Mouse (Mus musculus) liver, embryonic 11.5 days (tissue): Measurements from ENCODE around the gene Grk6. TPM values are rescaled to one million over a fixed set of nuclear protein-coding genes. Genes with fewer than 3 reads are reported as not detected.

Experiments used
- ATAC-seq: fragments of 200-750 bp; cut with Nextera tagmentation; replicated peaks from 2 replicates; pipeline ENCODE4 v1.8.0; 2017; ENCODE audit warnings: moderate number of reproducible peaks, mild to moderate bottlenecking, moderate TSS enrichment, moderate library complexity; ENCODE audit not compliant: low FRiP score
- DNase-seq: peaks from one replicate; pipeline ENCODE4 v3.0.0-alpha.2; 2017; ENCODE audit warnings: low spot score
- H3K27ac ChIP-seq: fragments of 300-500 bp; sonication (generic); 2 replicates; pipeline ENCODE4 v1.5.1; 2014; ENCODE audit warnings: mild to moderate bottlenecking, low read depth, low read length, control low read depth
- H3K27me3 ChIP-seq: fragments of 300-500 bp; sonication (generic); replicated peaks from 2 replicates; pipeline ENCODE4 v1.6.1; 2014; ENCODE audit warnings: low read length, mixed read lengths; ENCODE audit not compliant: control insufficient read depth, insufficient read depth
- H3K36me3 ChIP-seq: fragments of 300-500 bp; sonication (generic); 2 replicates; pipeline ENCODE4 v1.6.1; 2014; ENCODE audit warnings: mild to moderate bottlenecking, low read length, moderate library complexity, mixed read lengths; ENCODE audit not compliant: control insufficient read depth, insufficient read depth
- H3K4me1 ChIP-seq: fragments of 300-500 bp; sonication (generic); replicated peaks from 2 replicates; pipeline ENCODE4 v1.6.1; 2014; ENCODE audit warnings: low read length, mixed read lengths; ENCODE audit not compliant: control insufficient read depth, insufficient read depth
- H3K4me2 ChIP-seq: fragments of 300-500 bp; sonication (generic); 2 replicates; pipeline ENCODE4 v1.6.1; 2014; ENCODE audit warnings: mild to moderate bottlenecking, control low read depth, moderate library complexity
- H3K4me3 ChIP-seq: fragments of 300-500 bp; sonication (generic); 2 replicates; pipeline ENCODE4 v1.5.1; 2014; ENCODE audit warnings: low read depth, low read length, control low read depth
- H3K9ac ChIP-seq: fragments of 300-500 bp; sonication (generic); 2 replicates; pipeline ENCODE4 v1.6.1; 2014; ENCODE audit warnings: low read depth, low read length, control low read depth
- H3K9me3 ChIP-seq: fragments of 300-500 bp; sonication (generic); 2 replicates; pipeline ENCODE4 v1.6.1; 2016; ENCODE audit warnings: low read length, inconsistent platforms, mixed read lengths; ENCODE audit not compliant: control insufficient read depth
- WGBS: fragments of 180-500 bp; shearing (Covaris S2); extraction: QIAGEN DNeasy Blood & Tissue Kit; methylation state at CpG from one replicate; pipeline ENCODE4 v1.1.7; 2014; 5-methylcytosine and 5-hydroxymethylcytosine counted together
- polyA plus RNA-seq: library from polyadenylated mRNA; unstranded; fragments of >200 nt; fragmentation: Nextera tagmentation; extraction: Ambion mirVana; gene quantifications from 2 replicates; pipeline ENCODE4 v1.2.1, GENCODE M21; 2014

The Grk6 gene
- polyA plus RNA-seq, result 45.8 and 49.0 TPM in 2 replicates

DNA sequence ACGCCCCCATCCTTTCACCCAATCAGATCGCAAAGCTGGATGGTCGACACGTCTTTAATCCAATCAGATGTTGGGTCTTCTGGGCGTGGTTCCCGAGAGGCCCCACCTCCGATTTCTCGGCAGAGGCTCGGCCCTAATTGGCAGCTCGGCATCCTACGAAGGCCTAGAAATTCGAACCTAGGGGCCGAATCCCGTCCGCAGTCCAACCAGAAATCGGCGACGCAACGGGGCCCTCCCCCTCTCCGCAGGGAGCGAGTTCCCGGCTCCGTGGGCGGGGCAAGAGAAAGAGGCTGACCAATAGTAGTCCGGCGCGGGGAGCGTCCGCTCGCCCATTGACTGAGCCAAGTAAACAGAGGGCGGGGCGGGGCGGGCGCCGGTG lies at the start of gene Grk6:
Grk6 (plus strand) TSS at position 136 of the 379 bp plus-strand sequence.
- peak; percentile 99 for DNase-seq
- WGBS, result 1% methylated on average over 34 of the region's 35 CpGs
- H3K4me3 ChIP-seq, result peak within 1 kb of the TSS; percentile 90

DNA sequence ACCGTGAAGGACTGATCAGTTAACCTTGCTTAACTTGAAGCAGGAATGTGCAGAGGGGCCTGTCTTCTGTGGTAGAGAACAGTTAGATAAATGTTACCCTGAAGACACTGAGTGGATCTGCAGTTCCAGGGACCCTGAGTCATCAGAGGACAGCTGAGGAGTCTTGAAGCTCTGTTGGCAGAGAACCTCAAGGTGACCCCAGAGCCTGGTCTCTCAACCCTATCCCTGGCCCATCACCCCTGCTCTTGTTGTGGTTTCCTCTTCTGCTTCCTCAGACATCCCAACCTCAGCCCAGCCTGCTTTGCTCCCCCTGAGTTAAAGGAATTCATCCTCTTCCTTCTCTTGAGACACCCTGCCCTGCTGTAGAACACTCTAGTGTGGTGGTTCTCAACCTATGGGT lies 46.8 kb upstream of the Grk6 start, which contains the start of gene Slc34a1:
Slc34a1 (plus strand) TSS at position 100 of the 400 bp plus-strand sequence.
- H3K27ac ChIP-seq, result no peak within 1 kb of the TSS
- WGBS, result 53% methylated on average over 1 of the region's 1 CpGs
- no peak for DNase-seq
- H3K9ac ChIP-seq, result no peak within 1 kb of the TSS
- H3K27me3 ChIP-seq, result peaks cover 15% of the 10 kb centered on the region
- H3K9me3 ChIP-seq, result no peaks in the 10 kb centered on the region
- H3K4me2 ChIP-seq, result no peak within 1 kb of the TSS
- H3K36me3 ChIP-seq, result no peaks in the 10 kb centered on the region
- no peak within 1 kb of the TSS for H3K4me3 ChIP-seq
- ATAC-seq, result no peak
- no peaks in the 10 kb centered on the region for H3K4me1 ChIP-seq

More for the DNA sequence above, at the start of gene Grk6:
- Histone ChIP-seq H3K27me3 (no peaks in the 10 kb centered on the region), H3K36me3 (peaks cover 2% of the 10 kb centered on the region; the same call in 1 of the 2 replicates), H3K4me1 (peaks cover 33% of the 10 kb centered on the region), H3K9me3 (no peaks in the 10 kb centered on the region), H3K4me2 (peak within 1 kb of the TSS; percentile 95), H3K9ac (peak within 1 kb of the TSS; percentile 96), H3K27ac (peak within 1 kb of the TSS; percentile 97)
- ATAC-seq, result peak; percentile 94

DNA sequence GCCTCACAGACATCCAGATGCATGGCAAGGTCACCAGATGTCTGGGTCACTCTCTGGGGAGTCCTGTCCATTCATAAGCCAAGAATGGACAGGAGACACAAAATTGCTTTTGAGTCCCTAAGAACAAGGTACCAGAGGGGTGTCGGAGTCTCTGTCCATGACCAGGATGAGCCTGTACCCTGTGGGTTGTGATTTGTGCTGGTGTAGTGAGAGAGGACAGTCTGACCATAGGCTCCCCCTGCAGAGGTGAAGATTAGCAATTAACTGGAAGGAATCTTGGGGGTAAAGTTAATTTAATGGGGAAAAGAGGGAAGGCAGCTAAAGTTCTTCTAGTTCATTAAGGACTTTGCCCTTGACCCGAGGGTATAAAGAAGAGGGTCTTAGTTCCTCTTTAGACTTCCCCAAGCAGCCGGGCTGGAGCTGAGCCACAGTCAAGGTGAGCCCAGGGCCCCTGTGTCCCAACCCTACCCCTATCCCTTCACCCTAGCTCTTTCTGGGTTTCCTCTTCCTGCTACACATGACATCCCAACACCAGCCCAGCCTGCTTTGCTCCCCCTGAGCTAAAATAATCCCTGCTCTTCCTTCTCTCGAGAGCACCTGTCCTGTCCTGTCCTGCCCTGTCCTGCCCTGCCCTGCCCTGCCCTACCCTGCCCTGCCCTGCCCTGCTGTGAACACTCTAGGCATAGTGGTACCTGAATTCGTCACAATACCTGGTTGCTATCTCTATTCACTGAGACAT lies 45.4 kb upstream of the Grk6 start:
- Histone ChIP-seq H3K9me3 (no peaks in the 10 kb centered on the region), H3K9ac (no peak overlapping the region), H3K27ac (no peak overlapping the region), H3K4me1 (no peaks in the 10 kb centered on the region), H3K36me3 (no peaks in the 10 kb centered on the region), H3K4me3 (no peak overlapping the region), H3K27me3 (peaks cover 24% of the 10 kb centered on the region), H3K4me2 (no peak overlapping the region)
- no peak for ATAC-seq
- WGBS, result 53% methylated on average over 5 of the region's 5 CpGs
- no peak for DNase-seq

DNA sequence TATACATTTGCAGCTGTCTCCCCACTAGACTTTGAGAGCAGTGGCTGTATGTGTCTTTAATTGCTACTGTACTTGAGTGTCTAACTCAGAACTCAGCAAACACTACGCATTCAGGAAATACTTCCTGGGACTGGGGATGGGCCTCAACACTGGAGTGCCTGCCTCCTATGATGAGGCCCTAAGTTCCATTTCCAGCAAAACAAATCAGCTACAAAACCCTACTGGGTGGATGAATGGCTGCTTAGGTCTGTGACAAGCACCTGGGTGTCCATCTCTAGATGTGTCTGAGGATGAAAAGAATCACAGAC lies 44.9 kb upstream of the Grk6 start:
- 79% methylated on average over 1 of the region's 1 CpGs for WGBS
- DNase-seq (no peak), ATAC-seq (no peak)
- Histone ChIP-seq H3K4me3 (no peak overlapping the region), H3K9ac (no peak overlapping the region), H3K4me1 (no peaks in the 10 kb centered on the region), H3K27ac (no peak overlapping the region), H3K9me3 (no peaks in the 10 kb centered on the region), H3K4me2 (no peak overlapping the region), H3K27me3 (peaks cover 27% of the 10 kb centered on the region), H3K36me3 (no peaks in the 10 kb centered on the region)

DNA sequence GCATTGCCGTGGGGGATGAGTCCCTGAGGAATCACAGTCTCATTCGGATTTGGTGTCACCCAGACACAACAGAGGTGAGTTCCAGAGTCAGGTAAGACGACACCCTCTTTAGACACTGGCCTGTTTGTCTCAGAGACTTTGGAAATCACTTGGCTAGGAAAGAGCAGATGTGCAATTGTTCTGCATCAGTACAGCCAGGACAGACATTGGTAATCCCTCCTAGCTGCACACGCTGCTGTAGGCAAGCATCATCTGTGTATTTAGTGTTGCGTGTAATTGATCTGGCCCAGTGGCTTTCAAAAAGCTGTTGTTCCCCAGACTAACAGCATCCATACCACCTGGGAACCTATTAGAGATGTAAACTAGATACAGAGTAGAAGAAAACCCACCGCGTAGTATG lies 41.6 kb upstream of the Grk6 start:
- Histone ChIP-seq H3K4me3 (no peak overlapping the region), H3K27me3 (peaks cover 37% of the 10 kb centered on the region), H3K9me3 (no peaks in the 10 kb centered on the region), H3K36me3 (no peaks in the 10 kb centered on the region), H3K4me2 (no peak overlapping the region), H3K9ac (no peak overlapping the region), H3K4me1 (no peaks in the 10 kb centered on the region), H3K27ac (no peak overlapping the region)
- ATAC-seq (no peak), DNase-seq (no peak)
- WGBS, result 78% methylated on average over 7 of the region's 7 CpGs

DNA sequence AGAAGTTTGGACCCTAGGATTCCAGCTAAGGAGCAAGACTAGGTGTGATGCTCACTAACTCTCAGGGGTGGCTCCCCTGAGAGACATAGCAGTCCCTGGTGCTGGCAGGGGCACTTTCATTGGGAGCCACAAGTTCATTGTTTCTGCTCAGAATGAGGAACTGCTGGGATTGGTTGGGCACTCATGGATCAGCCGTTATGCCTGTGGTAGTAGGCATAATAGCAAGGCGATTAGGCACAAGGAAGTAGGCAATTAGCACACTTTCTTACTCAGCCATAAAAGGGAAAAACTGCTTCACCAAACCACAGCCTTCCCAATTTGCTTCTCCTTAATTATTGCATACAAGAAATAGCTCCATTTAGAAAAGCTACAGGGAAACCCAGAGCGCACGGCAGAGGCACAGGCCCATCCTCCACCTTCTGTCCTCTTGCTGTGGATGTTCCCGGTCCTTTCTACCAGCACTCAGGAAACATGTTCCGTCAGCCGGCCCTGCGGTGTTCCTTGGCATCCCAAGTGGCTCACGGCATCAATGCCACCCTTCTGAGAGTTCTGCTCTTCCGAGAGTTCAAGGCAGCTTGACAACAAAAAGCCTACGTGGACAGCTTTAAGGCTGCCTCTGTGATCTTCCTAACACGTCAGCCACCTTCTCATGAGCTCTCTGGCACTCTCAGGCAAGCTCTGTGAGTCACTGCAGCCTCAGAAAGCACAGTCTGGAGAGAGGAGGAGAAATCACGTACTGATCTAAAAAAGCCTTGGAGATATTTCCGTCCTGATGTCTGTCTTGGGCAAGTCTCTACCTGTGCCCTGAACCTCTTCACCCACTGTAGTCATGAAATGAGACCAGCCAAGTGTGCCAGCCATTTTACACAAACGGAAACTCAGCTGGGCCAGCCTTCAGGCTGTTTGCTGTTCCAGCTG lies 40.7 kb upstream of the Grk6 start:
- Histone ChIP-seq H3K27ac (no peak overlapping the region), H3K9ac (no peak overlapping the region), H3K4me3 (no peak overlapping the region), H3K4me2 (no peak overlapping the region), H3K27me3 (peaks cover 46% of the 10 kb centered on the region), H3K9me3 (no peaks in the 10 kb centered on the region), H3K4me1 (no peaks in the 10 kb centered on the region), H3K36me3 (no peaks in the 10 kb centered on the region)
- DNase-seq (no peak), ATAC-seq (no peak)
- WGBS, result 63% methylated on average over 15 of the region's 15 CpGs

DNA sequence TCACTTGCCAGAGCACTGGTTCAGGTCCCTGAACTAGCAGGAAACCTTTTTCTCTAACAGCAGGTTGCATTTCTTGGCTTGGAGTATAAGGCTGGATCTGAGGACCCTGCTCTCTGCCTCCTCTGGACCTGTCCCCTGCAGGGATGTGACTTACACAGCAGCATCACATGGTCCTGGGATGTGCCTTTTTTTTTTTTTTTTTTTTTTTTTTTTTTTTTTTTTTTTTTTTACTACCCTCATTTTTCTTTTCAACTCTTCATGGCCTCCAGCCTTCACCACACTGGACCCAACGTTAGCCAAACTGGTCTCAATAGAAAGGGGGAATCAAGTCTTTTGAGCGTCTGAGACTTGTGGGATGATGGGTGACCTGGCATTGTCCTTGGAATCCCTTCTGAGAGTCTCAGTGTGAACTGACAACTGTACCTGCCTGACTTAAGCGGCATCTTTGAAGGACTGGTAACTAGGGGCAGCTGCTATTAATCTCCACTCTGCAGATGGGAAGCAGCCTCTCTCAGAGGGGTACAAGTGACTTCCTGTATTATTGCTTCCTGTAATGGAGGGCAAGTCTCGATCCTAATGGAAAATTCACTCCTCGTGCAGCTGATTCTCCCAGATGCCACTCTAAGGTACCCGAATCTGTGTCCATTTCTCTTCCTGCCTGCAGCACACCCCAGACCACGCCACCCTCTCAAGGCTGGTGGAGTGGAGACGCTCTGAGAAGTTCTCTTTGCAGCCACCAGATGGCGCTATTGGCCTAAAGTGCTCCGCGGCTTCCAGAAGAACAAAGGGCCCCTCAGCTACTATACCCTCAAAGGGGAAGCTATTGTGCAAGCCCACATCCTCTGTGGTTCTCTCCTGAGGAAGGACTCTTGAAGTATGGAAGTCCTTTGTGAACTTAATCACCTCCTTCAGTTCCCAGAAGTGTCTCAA lies 39.8 kb upstream of the Grk6 start:
- Histone ChIP-seq H3K9ac (no peak overlapping the region), H3K9me3 (no peaks in the 10 kb centered on the region), H3K27me3 (peaks cover 49% of the 10 kb centered on the region), H3K4me2 (no peak overlapping the region), H3K36me3 (no peaks in the 10 kb centered on the region), H3K27ac (no peak overlapping the region), H3K4me3 (no peak overlapping the region), H3K4me1 (no peaks in the 10 kb centered on the region)
- DNase-seq (peak; percentile 77), ATAC-seq (peak; percentile 68)
- WGBS, result 11% methylated on average over 11 of the region's 11 CpGs

DNA sequence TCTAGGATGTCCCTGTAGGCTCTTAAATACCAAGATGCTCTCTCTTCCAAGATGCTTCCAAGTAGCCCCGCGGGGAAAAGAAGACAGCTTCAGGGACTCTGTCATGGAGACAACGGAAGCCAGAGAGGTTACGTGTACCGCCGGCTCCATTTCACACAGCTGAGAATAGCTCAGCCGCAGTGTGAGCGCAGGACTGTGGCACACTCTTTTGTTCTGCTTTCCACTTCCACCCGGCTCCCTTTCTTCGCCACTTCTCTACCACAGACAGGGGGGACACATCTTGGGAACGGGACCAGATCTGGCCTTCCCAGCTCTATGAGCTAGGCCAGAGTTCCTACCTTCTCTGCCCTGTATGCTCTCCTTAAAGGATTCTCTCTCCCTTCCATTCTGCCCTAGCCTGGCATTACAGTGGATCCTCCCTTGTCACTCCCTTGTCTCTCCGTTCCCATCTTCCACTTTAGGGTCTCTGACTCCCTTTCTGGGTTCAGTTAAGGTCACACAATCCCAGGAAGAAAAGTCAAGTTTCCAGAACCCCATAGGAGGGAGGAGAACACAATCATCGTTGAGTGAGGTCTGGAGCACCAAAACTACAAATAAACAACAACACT lies 39.0 kb upstream of the Grk6 start:
- Histone ChIP-seq H3K4me3 (no peak overlapping the region), H3K9me3 (no peaks in the 10 kb centered on the region), H3K27me3 (peaks cover 44% of the 10 kb centered on the region), H3K36me3 (no peaks in the 10 kb centered on the region), H3K4me1 (no peaks in the 10 kb centered on the region), H3K9ac (no peak overlapping the region), H3K27ac (no peak overlapping the region), H3K4me2 (no peak overlapping the region)
- WGBS, result 47% methylated on average over 13 of the region's 13 CpGs
- ATAC-seq (no peak), DNase-seq (no peak)
